Mouse (Mus musculus) midbrain, embryonic 11.5 days (tissue): ENCODE data around the gene Snx30. TPM values are rescaled to one million over a fixed set of nuclear protein-coding genes. Genes with fewer than 3 reads are reported as not detected.

Experiments used
- ATAC-seq: fragments of 200-750 bp; cut with Nextera tagmentation; 2 replicates; pipeline ENCODE4 v1.8.0; 2017; ENCODE audit warnings: moderate TSS enrichment, moderate library complexity; ENCODE audit not compliant: low FRiP score
- DNase-seq: peaks from one replicate; pipeline ENCODE4 v3.0.0; 2015; ENCODE audit warnings: low spot score; ENCODE audit errors: missing footprints
- H3K27ac ChIP-seq: fragments of 300-500 bp; sonication (generic); 2 replicates; pipeline ENCODE4 v1.5.1; 2014; ENCODE audit warnings: low read depth, low read length
- H3K27me3 ChIP-seq: fragments of 300-500 bp; sonication (generic); 2 replicates; pipeline ENCODE4 v1.6.1; 2014; ENCODE audit warnings: mild to moderate bottlenecking, low read length, moderate library complexity, mixed read lengths; ENCODE audit not compliant: control insufficient read depth, insufficient read depth
- H3K36me3 ChIP-seq: fragments of 300-500 bp; sonication (generic); 2 replicates; pipeline ENCODE4 v1.6.1; 2014; ENCODE audit warnings: mild to moderate bottlenecking, low read length, moderate library complexity, mixed read lengths; ENCODE audit not compliant: control insufficient read depth, insufficient read depth
- H3K4me1 ChIP-seq: fragments of 300-500 bp; sonication (generic); 2 replicates; pipeline ENCODE4 v1.6.1; 2014; ENCODE audit warnings: low read length; ENCODE audit not compliant: control insufficient read depth, insufficient read depth
- H3K4me2 ChIP-seq: fragments of 300-500 bp; sonication (generic); 2 replicates; pipeline ENCODE4 v1.6.1; 2014; ENCODE audit warnings: mild to moderate bottlenecking, moderate library complexity
- H3K4me3 ChIP-seq: fragments of 300-500 bp; sonication (generic); 2 replicates; pipeline ENCODE4 v1.5.1; 2014; ENCODE audit warnings: low read depth, low read length
- H3K9ac ChIP-seq: fragments of 300-500 bp; sonication (generic); 2 replicates; pipeline ENCODE4 v1.6.1; 2014; ENCODE audit warnings: low read length
- H3K9me3 ChIP-seq: fragments of 300-500 bp; sonication (generic); 2 replicates; pipeline ENCODE4 v1.6.1; 2016; ENCODE audit warnings: low read length; ENCODE audit not compliant: control insufficient read depth
- WGBS: fragments of 180-500 bp; shearing (Covaris S2); extraction: QIAGEN DNeasy Blood & Tissue Kit; methylation state at CpG from one replicate; pipeline ENCODE4 v1.1.7; 2014; 5-methylcytosine and 5-hydroxymethylcytosine counted together
- polyA plus RNA-seq: library from polyadenylated mRNA; unstranded; fragments of >200 nt; fragmentation: Nextera tagmentation; extraction: Ambion mirVana; gene quantifications from 2 replicates; pipeline ENCODE4 v1.2.1, GENCODE M21; 2014

Snx30 gene
- polyA plus RNA-seq, 1 experiment from 2014 or later, result 12.3 TPM

- no peaks in the 10 kb centered on the region for H3K27me3 ChIP-seq
- no peak overlapping the region for H3K9ac ChIP-seq
- H3K9me3 ChIP-seq, result no peaks in the 10 kb centered on the region
- no peak overlapping the region for H3K4me2 ChIP-seq
- no peak overlapping the region for H3K27ac ChIP-seq
- no peak for ATAC-seq
- H3K4me1 ChIP-seq, result peaks cover 12% of the 10 kb centered on the region; the same call in 1 of the 2 replicates
- no peak for DNase-seq
- no peak overlapping the region for H3K4me3 ChIP-seq
- H3K36me3 ChIP-seq, result peaks cover 12% of the 10 kb centered on the region; the same call in 1 of the 2 replicates
- WGBS, result 90% methylated on average over 2 of the region's 2 CpGs
Measured at GRCm38 (mm10) chr4:59767717-59768116, 37.9 kb upstream of the Snx30 start.

- 26% methylated on average over 17 of the region's 17 CpGs for WGBS
- no peak overlapping the region for H3K4me3 ChIP-seq
- no peaks in the 10 kb centered on the region for H3K27me3 ChIP-seq
- DNase-seq (no peak), ATAC-seq (peak; percentile 67)
- H3K36me3 ChIP-seq, result peaks cover 16% of the 10 kb centered on the region; the same call in 1 of the 2 replicates
- H3K4me2 ChIP-seq, result no peak overlapping the region
- no peak overlapping the region for H3K9ac ChIP-seq
- H3K27ac ChIP-seq, result no peak overlapping the region; the same call in 1 of the 2 replicates
- H3K4me1 ChIP-seq, result peaks cover 15% of the 10 kb centered on the region
- no peaks in the 10 kb centered on the region for H3K9me3 ChIP-seq
Measured at GRCm38 (mm10) chr4:59772171-59772879, 33.3 kb upstream of the Snx30 start.

- H3K27ac ChIP-seq, result no peak overlapping the region
- WGBS, result 75% methylated on average over 3 of the region's 3 CpGs
- H3K9ac ChIP-seq, result no peak overlapping the region
- H3K36me3 ChIP-seq, result 0 out of 2 replicates have a peak, but pooled peaks cover 5% of the 10 kb centered on the region
- H3K9me3 ChIP-seq, result no peaks in the 10 kb centered on the region
- DNase-seq (no peak), ATAC-seq (no peak)
- H3K4me1 ChIP-seq, result peaks cover 13% of the 10 kb centered on the region
- H3K27me3 ChIP-seq, result no peaks in the 10 kb centered on the region
- H3K4me3 ChIP-seq, result no peak overlapping the region
- no peak overlapping the region for H3K4me2 ChIP-seq
Measured at GRCm38 (mm10) chr4:59777828-59778227, 27.8 kb upstream of the Snx30 start.

- Histone ChIP-seq H3K9me3 (no peaks in the 10 kb centered on the region), H3K4me1 (peaks cover 3% of the 10 kb centered on the region; the same call in 1 of the 2 replicates), H3K27ac (no peak overlapping the region), H3K4me2 (no peak overlapping the region), H3K27me3 (no peaks in the 10 kb centered on the region), H3K36me3 (no peaks in the 10 kb centered on the region), H3K4me3 (no peak overlapping the region), H3K9ac (no peak overlapping the region)
- ATAC-seq (no peak), DNase-seq (no peak)
- WGBS, result 35% methylated on average over 1 of the region's 1 CpGs
Measured at GRCm38 (mm10) chr4:59780568-59780967, 25.1 kb upstream of the Snx30 start.

GRCm38 (mm10) chr4:59782853-59783684 lies 22.6 kb upstream of the Snx30 start:
- H3K27me3 ChIP-seq, result no peaks in the 10 kb centered on the region
- peaks cover 3% of the 10 kb centered on the region; the same call in 1 of the 2 replicates for H3K4me1 ChIP-seq
- WGBS, result under 1% methylated on average over 46 of the region's 47 CpGs
- peak overlapping the region; percentile 87 for H3K4me2 ChIP-seq
- ATAC-seq (peak; percentile 66), DNase-seq (peak; percentile 92)
- no peaks in the 10 kb centered on the region for H3K9me3 ChIP-seq
- H3K9ac ChIP-seq, result peak overlapping the region; percentile 94
- peak overlapping the region; percentile 54 for H3K27ac ChIP-seq
- H3K4me3 ChIP-seq, result peak overlapping the region; percentile 99
- H3K36me3 ChIP-seq, result no peaks in the 10 kb centered on the region

GRCm38 (mm10) chr4:59783685-59784279 lies 21.9 kb upstream of the Snx30 start:
- Histone ChIP-seq H3K27me3 (no peaks in the 10 kb centered on the region), H3K36me3 (no peaks in the 10 kb centered on the region), H3K4me2 (peak overlapping the region; percentile 87), H3K27ac (peak overlapping the region; percentile 54), H3K4me3 (peak overlapping the region; percentile 99), H3K9me3 (no peaks in the 10 kb centered on the region), H3K9ac (peak overlapping the region; percentile 94), H3K4me1 (peaks cover 3% of the 10 kb centered on the region; the same call in 1 of the 2 replicates)
- DNase-seq (peak; percentile 99), ATAC-seq (peak; percentile 96)
- WGBS, result under 1% methylated on average over 35 of the region's 36 CpGs

- H3K4me3 ChIP-seq, result no peak overlapping the region
- no peaks in the 10 kb centered on the region for H3K9me3 ChIP-seq
- H3K4me1 ChIP-seq, result peaks cover 3% of the 10 kb centered on the region; the same call in 1 of the 2 replicates
- 29% methylated on average over 2 of the region's 2 CpGs for WGBS
- no peaks in the 10 kb centered on the region for H3K36me3 ChIP-seq
- no peak overlapping the region for H3K27ac ChIP-seq
- H3K9ac ChIP-seq, result no peak overlapping the region
- no peak for DNase-seq
- ATAC-seq, result no peak
- no peak overlapping the region for H3K4me2 ChIP-seq
- no peaks in the 10 kb centered on the region for H3K27me3 ChIP-seq
Measured at GRCm38 (mm10) chr4:59785412-59785811, 20.2 kb upstream of the Snx30 start.

GRCm38 (mm10) chr4:59786661-59787060 lies 19.0 kb upstream of the Snx30 start:
- WGBS, result 2% methylated on average over 7 of the region's 7 CpGs
- no peak for ATAC-seq

More at GRCm38 (mm10) chr4:59786661-59787060, 19.0 kb upstream of the Snx30 start:
- H3K36me3 ChIP-seq, result no peaks in the 10 kb centered on the region
- H3K9ac ChIP-seq, result no peak overlapping the region
- peak; percentile 99 for DNase-seq
- H3K4me2 ChIP-seq, result no peak overlapping the region
- H3K4me1 ChIP-seq, result peaks cover 3% of the 10 kb centered on the region; the same call in 1 of the 2 replicates
- no peaks in the 10 kb centered on the region for H3K9me3 ChIP-seq
- no peak overlapping the region for H3K4me3 ChIP-seq
- H3K27ac ChIP-seq, result no peak overlapping the region
- H3K27me3 ChIP-seq, result no peaks in the 10 kb centered on the region
